Mouse (Mus musculus) MEL (cell line): ENCODE measurements around the gene Elof1. TPM values are rescaled to one million over a fixed set of nuclear protein-coding genes. Genes with fewer than 3 reads are reported as not detected.

Source experiments
- DNase-seq: peaks from one replicate; pipeline ENCODE4 v3.0.0; 2011; ENCODE audit warnings: low read depth, low spot score
- H3K27ac ChIP-seq: 2 replicates; pipeline ENCODE4 v1.5.1; 2012; ENCODE audit warnings: low read depth, mild to moderate bottlenecking, control low read depth, low read length, moderate library complexity; ENCODE audit not compliant: control insufficient read depth
- H3K27me3 ChIP-seq, 2 experiments: fragments of 150-350 bp in 1 of 2; sonication (generic) in 1 of 2; 2 replicates each; pipeline ENCODE4 v1.6.1; 2012; ENCODE audit warnings: low read length in 2 of 2, mild to moderate bottlenecking in 2 of 2, improper control_type of control experiment in 1 of 2, moderate library complexity in 1 of 2; ENCODE audit not compliant: insufficient read depth in 2 of 2, control insufficient read depth in 1 of 2
- H3K36me3 ChIP-seq, 2 experiments: 2 replicates each; pipeline ENCODE4 v1.6.1; 2012 to 2014; ENCODE audit warnings: low read length in 2 of 2, improper control_type of control experiment in 1 of 2, inconsistent platforms in 1 of 2, mild to moderate bottlenecking in 1 of 2; ENCODE audit not compliant: insufficient read depth in 2 of 2, control insufficient read depth in 1 of 2
- H3K4me1 ChIP-seq, 2 experiments: fragments of 150-350 bp in 1 of 2; sonication (generic) in 1 of 2; 2 replicates each; pipeline ENCODE4 v1.6.1; 2012; ENCODE audit warnings: low read length in 2 of 2, improper control_type of control experiment in 1 of 2, mild to moderate bottlenecking in 1 of 2; ENCODE audit not compliant: insufficient read depth in 2 of 2, control insufficient read depth in 1 of 2
- H3K4me3 ChIP-seq, 2 experiments: fragments of 150-350 bp in 1 of 2; sonication (generic) in 1 of 2; 2 replicates each; pipeline ENCODE4 v1.5.1; 2012; ENCODE audit warnings: low read depth in 2 of 2, low read length in 2 of 2, mild to moderate bottlenecking in 2 of 2, moderate library complexity in 2 of 2, control low read depth in 1 of 2, improper control_type of control experiment in 1 of 2; ENCODE audit not compliant: control insufficient read depth in 1 of 2, insufficient read depth in 1 of 2
- H3K79me2 ChIP-seq: 2 replicates; pipeline ENCODE4 v1.6.1; 2012; ENCODE audit warnings: mild to moderate bottlenecking, low read length, moderate library complexity; ENCODE audit not compliant: control insufficient read depth, poor library complexity, insufficient read depth
- H3K9ac ChIP-seq: 2 replicates; pipeline ENCODE4 v1.6.1; 2012; ENCODE audit warnings: low read depth, mild to moderate bottlenecking, control low read depth, low read length, moderate library complexity; ENCODE audit not compliant: control insufficient read depth, poor library complexity, severe bottlenecking
- H3K9me3 ChIP-seq: fragments of 150-350 bp; sonication (generic); replicated peaks from 2 replicates; pipeline ENCODE4 v1.6.1; 2012; ENCODE audit warnings: mild to moderate bottlenecking, low read length, improper control_type of control experiment, moderate library complexity; ENCODE audit not compliant: insufficient read depth
- BHLHE40 ChIP-seq: IDR thresholded peaks from 2 replicates; pipeline ENCODE4 v1.6.1; 2012; ENCODE audit warnings: low read depth, mild to moderate bottlenecking, inconsistent platforms, low read length, improper control_type of control experiment, borderline replicate concordance
- CHD1 ChIP-seq: IDR thresholded peaks from 2 replicates; pipeline ENCODE4 v1.6.1; 2012; ENCODE audit warnings: low read depth, mild to moderate bottlenecking, inconsistent platforms, low read length, improper control_type of control experiment
- CHD2 ChIP-seq: IDR thresholded peaks from 2 replicates; pipeline ENCODE4 v1.6.1; 2011; ENCODE audit warnings: low read length, improper control_type of control experiment
- CTCF ChIP-seq, 3 experiments: IDR thresholded peaks in 2 of 3; conservative IDR thresholded peaks in 1 of 3; 2 replicates each; pipeline ENCODE4 v1.5.1; 2011 to 2012; ENCODE audit warnings: low read length in 3 of 3, low read depth in 2 of 3, mild to moderate bottlenecking in 2 of 3, improper control_type of control experiment in 1 of 3, inconsistent platforms in 1 of 3, mixed read lengths in 1 of 3, moderate library complexity in 1 of 3; ENCODE audit not compliant: control insufficient read depth in 1 of 3, insufficient read depth in 1 of 3, poor library complexity in 1 of 3, severe bottlenecking in 1 of 3
- E2F4 ChIP-seq: IDR thresholded peaks from 2 replicates; pipeline ENCODE4 v1.6.1; 2011; ENCODE audit warnings: low read depth, low read length, improper control_type of control experiment, borderline replicate concordance
- ELF1 ChIP-seq: IDR thresholded peaks from 2 replicates; pipeline ENCODE4 v1.6.1; 2014; ENCODE audit warnings: low read depth, mild to moderate bottlenecking, inconsistent platforms, low read length, improper control_type of control experiment, moderate library complexity
- ETS1 ChIP-seq: IDR thresholded peaks from 2 replicates; pipeline ENCODE4 v1.6.1; 2012; ENCODE audit warnings: low read depth, mild to moderate bottlenecking, inconsistent platforms, low read length, improper control_type of control experiment, moderate library complexity
- GABPA ChIP-seq: IDR thresholded peaks from 2 replicates; pipeline ENCODE4 v1.6.1; 2012; ENCODE audit warnings: low read depth, mild to moderate bottlenecking, inconsistent platforms, low read length, improper control_type of control experiment, moderate library complexity
- GATA1 ChIP-seq: IDR thresholded peaks from 2 replicates; pipeline ENCODE4 v1.6.1; 2011; ENCODE audit warnings: low read depth, low read length, improper control_type of control experiment
- HCFC1 ChIP-seq: IDR thresholded peaks from 2 replicates; pipeline ENCODE4 v1.6.1; 2012; ENCODE audit warnings: low read depth, mild to moderate bottlenecking, inconsistent platforms, low read length, improper control_type of control experiment, moderate library complexity
- JUND ChIP-seq: IDR thresholded peaks from 2 replicates; pipeline ENCODE4 v1.6.1; 2011; ENCODE audit warnings: low read depth, mild to moderate bottlenecking, improper control_type of control experiment, low read length
- MAFK ChIP-seq: IDR thresholded peaks from 2 replicates; pipeline ENCODE4 v1.6.1; 2011; ENCODE audit warnings: low read depth, mild to moderate bottlenecking, low read length, improper control_type of control experiment, borderline replicate concordance
- MAX ChIP-seq: IDR thresholded peaks from 2 replicates; pipeline ENCODE4 v1.6.1; 2011; ENCODE audit warnings: low read length, improper control_type of control experiment
- MEF2A ChIP-seq: IDR thresholded peaks from 2 replicates; pipeline ENCODE4 v1.6.1; 2014; ENCODE audit warnings: low read depth, mild to moderate bottlenecking, inconsistent platforms, low read length, improper control_type of control experiment; ENCODE audit not compliant: poor library complexity, insufficient replicate concordance, severe bottlenecking; ENCODE audit errors: extremely low read depth
- MXI1 ChIP-seq: IDR thresholded peaks from 2 replicates; pipeline ENCODE4 v1.6.1; 2011; ENCODE audit warnings: mild to moderate bottlenecking, low read depth, low read length, improper control_type of control experiment
- MYB ChIP-seq: IDR thresholded peaks from 2 replicates; pipeline ENCODE4 v1.6.1; 2011; ENCODE audit warnings: mild to moderate bottlenecking, low read depth, low read length, improper control_type of control experiment
- MYC ChIP-seq: IDR thresholded peaks from 2 replicates; pipeline ENCODE4 v1.6.1; 2011; ENCODE audit warnings: low read depth, mild to moderate bottlenecking, low read length, improper control_type of control experiment, moderate library complexity
- NELFE ChIP-seq: IDR thresholded peaks from 2 replicates; pipeline ENCODE4 v1.6.1; 2011; ENCODE audit warnings: low read depth, low read length, improper control_type of control experiment
- NRF1 ChIP-seq: IDR thresholded peaks from 2 replicates; pipeline ENCODE4 v1.6.1; 2014; ENCODE audit warnings: low read depth, mild to moderate bottlenecking, inconsistent platforms, low read length, improper control_type of control experiment, moderate library complexity; ENCODE audit not compliant: poor library complexity, insufficient read depth, severe bottlenecking
- POLR2A ChIP-seq, 2 experiments: IDR thresholded peaks; 2 replicates each; pipeline ENCODE4 v1.6.1; 2011 to 2012; ENCODE audit warnings: low read length in 2 of 2, mild to moderate bottlenecking in 2 of 2, control low read depth in 1 of 2, improper control_type of control experiment in 1 of 2, low read depth in 1 of 2, moderate library complexity in 1 of 2; ENCODE audit not compliant: control insufficient read depth in 1 of 2, insufficient read depth in 1 of 2, poor library complexity in 1 of 2
- POLR2AphosphoS2 ChIP-seq: IDR thresholded peaks from 2 replicates; pipeline ENCODE4 v1.6.1; 2011; ENCODE audit warnings: low read length, improper control_type of control experiment
- POLR2AphosphoS5 ChIP-seq: IDR thresholded peaks from 2 replicates; pipeline ENCODE4 v1.6.1; 2012; ENCODE audit warnings: low read depth, borderline replicate concordance, mild to moderate bottlenecking, inconsistent platforms, low read length, moderate library complexity, mixed read lengths
- RAD21 ChIP-seq: IDR thresholded peaks from 2 replicates; pipeline ENCODE4 v1.6.1; 2011; ENCODE audit warnings: mild to moderate bottlenecking, low read depth, low read length, improper control_type of control experiment
- RCOR1 ChIP-seq: IDR thresholded peaks from 2 replicates; pipeline ENCODE4 v1.6.1; 2012; ENCODE audit warnings: low read depth, mild to moderate bottlenecking, inconsistent platforms, low read length, improper control_type of control experiment
- SIN3A ChIP-seq: IDR thresholded peaks from 2 replicates; pipeline ENCODE4 v1.6.1; 2012; ENCODE audit warnings: low read length, improper control_type of control experiment, inconsistent platforms
- TAL1 ChIP-seq: IDR thresholded peaks from 2 replicates; pipeline ENCODE4 v1.6.1; 2012; ENCODE audit warnings: mild to moderate bottlenecking, inconsistent platforms, low read length, moderate library complexity, mixed read lengths
- TBP ChIP-seq: IDR thresholded peaks from 2 replicates; pipeline ENCODE4 v1.8.0; 2011; ENCODE audit warnings: low read depth, low read length, improper control_type of control experiment
- TCF12 ChIP-seq: IDR thresholded peaks from 2 replicates; pipeline ENCODE4 v1.6.1; 2014; ENCODE audit warnings: low read depth, mild to moderate bottlenecking, inconsistent platforms, low read length, improper control_type of control experiment, moderate library complexity
- UBTF ChIP-seq: IDR thresholded peaks from 2 replicates; pipeline ENCODE4 v1.6.1; 2012; ENCODE audit warnings: low read depth, mild to moderate bottlenecking, inconsistent platforms, low read length, improper control_type of control experiment, moderate library complexity, borderline replicate concordance; ENCODE audit not compliant: insufficient read depth
- USF1 ChIP-seq: IDR thresholded peaks from 2 replicates; pipeline ENCODE4 v1.6.1; 2014; ENCODE audit warnings: low read depth, mild to moderate bottlenecking, inconsistent platforms, low read length, improper control_type of control experiment, moderate library complexity
- USF2 ChIP-seq, 2 experiments: IDR thresholded peaks; 2 replicates each; pipeline ENCODE4 v1.6.1; 2011 to 2012; ENCODE audit warnings: improper control_type of control experiment in 2 of 2, low read length in 2 of 2, borderline replicate concordance in 1 of 2, inconsistent platforms in 1 of 2, low read depth in 1 of 2, mild to moderate bottlenecking in 1 of 2; ENCODE audit not compliant: insufficient read depth in 1 of 2
- ZC3H11A ChIP-seq: IDR thresholded peaks from 2 replicates; pipeline ENCODE4 v1.6.1; 2012; ENCODE audit warnings: low read depth, mild to moderate bottlenecking, inconsistent platforms, low read length, improper control_type of control experiment
- ZKSCAN1 ChIP-seq: IDR thresholded peaks from 2 replicates; pipeline ENCODE4 v1.6.1; 2012; ENCODE audit warnings: low read depth, mild to moderate bottlenecking, inconsistent platforms, low read length, improper control_type of control experiment, moderate library complexity
- ZMIZ1 ChIP-seq: IDR thresholded peaks from 2 replicates; pipeline ENCODE4 v1.6.1; 2012; ENCODE audit warnings: low read depth, mild to moderate bottlenecking, inconsistent platforms, low read length, improper control_type of control experiment, moderate library complexity
- ZNF384 ChIP-seq: IDR thresholded peaks from 2 replicates; pipeline ENCODE4 v1.6.1; 2012; ENCODE audit warnings: low read depth, mild to moderate bottlenecking, inconsistent platforms, low read length, improper control_type of control experiment
- polyA plus RNA-seq, 2 experiments: library from polyadenylated mRNA; stranded (reverse) in 1 of 2; unstranded in 1 of 2; fragments of >175 nt in 1 of 2; fragments of >200 nt in 1 of 2; gene quantifications; 2 replicates each; pipeline versions ENCODE4 v1.2.1 to v1.2.4; 2012; ENCODE audit warnings: low replicate concordance in 2 of 2, low read depth in 1 of 2; ENCODE audit not compliant: insufficient read length in 2 of 2, insufficient read depth in 1 of 2, missing spikeins in 1 of 2
- total RNA-seq: library from RNA; depleted of rRNA; stranded (reverse); fragments of 300-350 nt; gene quantifications from 2 replicates; pipeline ENCODE4 v1.2.3, GENCODE M21; 2012

Elof1 gene
- total and polyA plus RNA-seq, 3 experiments = 421 to 505 TPM; not detected in 1

DNA sequence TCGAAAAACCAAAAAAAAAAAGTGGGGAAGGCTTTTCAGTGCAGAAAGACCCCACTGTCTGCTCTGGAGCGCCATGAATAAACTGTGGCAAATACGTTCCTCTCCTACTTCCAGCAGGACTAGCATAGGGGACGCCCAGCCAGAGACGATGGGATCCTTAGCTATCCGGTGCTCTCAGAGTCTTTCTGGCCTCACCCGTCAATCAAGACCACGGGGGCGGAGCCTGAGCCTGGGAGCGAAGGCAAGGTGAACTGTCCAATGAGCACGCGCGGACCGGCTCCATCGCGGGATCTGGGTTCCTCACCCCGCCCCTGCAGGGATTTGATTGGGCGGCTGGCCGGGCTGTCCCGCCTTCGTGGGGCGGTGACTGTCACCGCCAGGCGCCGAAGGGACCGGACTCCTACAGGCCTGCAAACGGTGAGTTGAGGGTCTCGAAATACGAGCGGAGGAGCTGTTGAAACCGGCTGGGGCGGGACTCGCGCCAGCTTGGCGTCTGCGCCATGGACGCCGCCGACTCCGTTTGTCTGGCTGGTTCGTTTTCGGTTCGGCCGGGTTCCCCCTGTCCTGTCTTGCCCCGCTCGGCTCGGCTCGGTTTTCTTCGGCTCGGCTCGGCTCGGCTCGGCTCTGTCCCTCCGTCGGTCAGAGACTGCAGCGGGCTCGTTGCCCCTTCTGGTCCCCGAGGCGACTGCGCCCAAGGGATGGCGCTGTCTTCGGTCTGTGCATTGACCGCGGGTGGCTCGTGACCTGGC lies 39.7 kb upstream of the Elof1 start, which contains the start of gene Pigyl:
Gene Pigyl (plus strand): TSS at position 350 of the 749 bp plus-strand sequence.
- H3K9me3 ChIP-seq = no peaks in the 10 kb centered on the region
- H3K36me3 ChIP-seq = peaks cover 0 to 2% of the 10 kb centered on the region in 2 experiments; a peak in 1 of 4 replicates
- H3K27ac ChIP-seq = peak within 1 kb of the TSS; percentile 62
- no peaks in the 10 kb centered on the region for H3K27me3 ChIP-seq
- peaks cover 3 to 14% of the 10 kb centered on the region in 2 experiments; a peak in 2 of 4 replicates for H3K4me1 ChIP-seq
- H3K79me2 ChIP-seq = peaks cover 8% of the 10 kb centered on the region
- peak; percentile 100 for DNase-seq
- H3K9ac ChIP-seq = peak within 1 kb of the TSS; percentile 74
- H3K4me3 ChIP-seq = peak within 1 kb of the TSS; percentile 68 to 71
- TF ChIP-seq TBP (peak; percentile 87), TAL1 (no peak), POLR2A (IDR thresholded peaks at IDR 0.05; ENCODE audit: control insufficient read depth in 1 of 2, insufficient read depth in 1 of 2, low read depth in 1 of 2, low read length in 2 of 2, poor library complexity in 1 of 2) (peak; percentile 98 to 99), TCF12 (peak; percentile 83), UBTF (0 out of 2 replicates have a peak, but pooled peaks have one; percentile 58), POLR2AphosphoS5 (no peak), MAX (peak; percentile 76), GABPA (no peak), ZNF384 (peak; percentile 55), HCFC1 (peak; percentile 84), MYB (no peak), CHD1 (0 out of 2 replicates have a peak, but pooled peaks have one; percentile 34), SIN3A (peak; percentile 87), USF1 (peak; percentile 72), NRF1 (peak; percentile 72), MEF2A (no peak), ZC3H11A (no peak), CHD2 (peak; percentile 94), ZMIZ1 (peak; percentile 97), POLR2AphosphoS2 (peak; percentile 98), E2F4 (0 out of 2 replicates have a peak, but pooled peaks have one; percentile 12), RCOR1 (peak; percentile 35; the same call in 1 of the 2 replicates), MAFK (no peak), ZKSCAN1 (no peak), USF2 (IDR thresholded peaks at IDR 0.05; ENCODE audit: borderline replicate concordance in 1 of 2, insufficient read depth in 1 of 2, low read depth in 1 of 2, low read length in 2 of 2) (no peak), ELF1 (peak; percentile 61; the same call in 1 of the 2 replicates), MXI1 (peak; percentile 81), GATA1 (no peak), ETS1 (no peak; the same call in 1 of the 2 replicates), MYC (peak; percentile 49; the same call in 1 of the 2 replicates), CTCF (IDR thresholded peaks at IDR 0.05 in 2 of 3, conservative IDR thresholded peaks at IDR 0.05 in 1 of 3; ENCODE audit: control insufficient read depth in 1 of 3, insufficient read depth in 1 of 3, low read depth in 2 of 3, low read length in 3 of 3, poor library complexity in 1 of 3, severe bottlenecking in 1 of 3) (peak in 2 of 3 experiments; percentile 44 to 55; a peak in 5 of 6 replicates), RAD21 (no peak; the same call in 1 of the 2 replicates), BHLHE40 (0 out of 2 replicates have a peak, but pooled peaks have one; percentile 8), JUND (no peak), NELFE (peak; percentile 100)
